ENCODE assay signal across 17 mouse cellular contexts in the genomic region with DNA sequence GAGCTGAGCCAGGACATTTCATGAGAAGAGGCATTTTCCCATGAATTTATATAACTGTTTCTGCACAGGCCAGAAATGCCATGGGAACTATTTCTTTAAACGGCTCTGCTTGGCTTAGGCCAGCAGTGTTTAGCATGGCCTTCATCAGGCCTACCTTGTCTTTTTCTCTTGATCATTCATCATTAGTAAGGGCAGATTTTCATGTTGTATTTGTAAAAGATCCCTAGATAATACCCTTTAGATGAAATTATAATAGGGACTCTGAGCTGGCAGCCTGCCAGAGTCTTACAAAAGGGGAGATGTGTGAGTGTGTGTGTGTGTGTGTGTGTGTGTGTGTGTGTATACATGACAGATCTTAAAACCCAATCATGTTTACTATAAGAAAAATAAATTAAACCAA.
DNase-seq lines count a peak whose midpoint lies in the region; ATAC-seq lines count a peak whose summit lies in the region.
"Had no signal": no experiment of that assay in that cellular context is flagged by ENCODE, and none has a peak within 500 bp of the region (broad histone marks: within the 10 kb centered on the region; RNA-seq: fewer than 3 reads in every experiment).

No protein-coding gene starts in this region.

- H3K4me2 ChIP-seq in forebrain, embryonic 11.5 days (ENCODE audit: low read depth, low read length, severe bottlenecking): no peak overlapping the region
- H3K4me2 ChIP-seq in midbrain, embryonic 14.5 days (ENCODE audit: low read length): no peak overlapping the region
- H3K4me2 ChIP-seq in midbrain, embryonic 11.5 days: no peak overlapping the region
- no peak overlapping the region for H3K4me2 ChIP-seq in forebrain, embryonic 14.5 days (ENCODE audit: low read length)
- no peak overlapping the region for H3K4me2 ChIP-seq in midbrain, embryonic 16.5 days (ENCODE audit: low read length)
- H3K4me2 ChIP-seq in kidney, embryonic 14.5 days (replicated peaks; ENCODE audit: low read depth, low read length): no peak overlapping the region
- H3K4me2 ChIP-seq: heart, embryonic 11.5 days; liver, embryonic 15.5 days had no signal

- ATAC-seq in forebrain, embryonic 11.5 days (replicated peaks; ENCODE audit: low FRiP score): no peak
- peak; percentile 46; the same call in 1 of the 2 replicates for ATAC-seq in midbrain, embryonic 14.5 days (ENCODE audit: low FRiP score, low TSS enrichment)
- ATAC-seq in midbrain, embryonic 11.5 days (ENCODE audit: low FRiP score): no peak
- peak; percentile 26; the same call in 1 of the 2 replicates for ATAC-seq in forebrain, embryonic 14.5 days
- no peak for ATAC-seq in midbrain, embryonic 16.5 days
- ATAC-seq in kidney, embryonic 14.5 days (ENCODE audit: low FRiP score, low TSS enrichment): no peak

- H3K9me3 ChIP-seq in forebrain, embryonic 11.5 days (ENCODE audit: control insufficient read depth, low read length): no peaks in the 10 kb centered on the region
- H3K9me3 ChIP-seq in forebrain, embryonic 10.5 days: no peaks in the 10 kb centered on the region
- H3K9me3 ChIP-seq in midbrain, embryonic 14.5 days (ENCODE audit: control insufficient read depth, low read length): no peaks in the 10 kb centered on the region
- H3K9me3 ChIP-seq in midbrain, embryonic 11.5 days (ENCODE audit: control insufficient read depth, low read length): no peaks in the 10 kb centered on the region
- no peaks in the 10 kb centered on the region for H3K9me3 ChIP-seq in forebrain, embryonic 14.5 days (replicated peaks; ENCODE audit: control insufficient read depth, low read length)
- no peaks in the 10 kb centered on the region for H3K9me3 ChIP-seq in midbrain, embryonic 16.5 days (replicated peaks; ENCODE audit: control insufficient read depth, low read length, poor library complexity, severe bottlenecking)
- no peaks in the 10 kb centered on the region for H3K9me3 ChIP-seq in kidney, embryonic 14.5 days (ENCODE audit: control insufficient read depth, low read length)
- H3K9me3 ChIP-seq: liver, embryonic 15.5 days had no signal

- no peaks in the 10 kb centered on the region for H3K27me3 ChIP-seq in forebrain, embryonic 11.5 days (ENCODE audit: control insufficient read depth, insufficient read depth, low read length)
- H3K27me3 ChIP-seq in forebrain, embryonic 10.5 days (ENCODE audit: poor library complexity, severe bottlenecking): no peaks in the 10 kb centered on the region
- 0 out of 2 replicates have a peak, but pooled peaks cover 3% of the 10 kb centered on the region for H3K27me3 ChIP-seq in midbrain, embryonic 14.5 days (ENCODE audit: control insufficient read depth, insufficient read depth, low read length)
- H3K27me3 ChIP-seq in midbrain, embryonic 11.5 days (ENCODE audit: control insufficient read depth, insufficient read depth, low read length): no peaks in the 10 kb centered on the region
- H3K27me3 ChIP-seq in forebrain, embryonic 14.5 days (replicated peaks; ENCODE audit: control insufficient read depth, insufficient read depth, low read length): no peaks in the 10 kb centered on the region
- no peaks in the 10 kb centered on the region for H3K27me3 ChIP-seq in midbrain, embryonic 16.5 days (ENCODE audit: control insufficient read depth, insufficient read depth, low read depth, low read length)
- H3K27me3 ChIP-seq in kidney, embryonic 14.5 days (ENCODE audit: control insufficient read depth, insufficient read depth, low read length): no peaks in the 10 kb centered on the region
- H3K27me3 ChIP-seq: liver, embryonic 15.5 days had no signal

- H3K36me3 ChIP-seq in forebrain, embryonic 11.5 days (ENCODE audit: control insufficient read depth, insufficient read depth, low read length): no peaks in the 10 kb centered on the region
- H3K36me3 ChIP-seq in forebrain, embryonic 10.5 days (replicated peaks): no peaks in the 10 kb centered on the region
- H3K36me3 ChIP-seq in midbrain, embryonic 14.5 days (ENCODE audit: control insufficient read depth, insufficient read depth, low read length): no peaks in the 10 kb centered on the region
- H3K36me3 ChIP-seq in midbrain, embryonic 11.5 days (ENCODE audit: control insufficient read depth, insufficient read depth, low read length): no peaks in the 10 kb centered on the region
- no peaks in the 10 kb centered on the region for H3K36me3 ChIP-seq in forebrain, embryonic 14.5 days (ENCODE audit: control insufficient read depth, insufficient read depth, low read length)
- no peaks in the 10 kb centered on the region for H3K36me3 ChIP-seq in midbrain, embryonic 16.5 days (ENCODE audit: control insufficient read depth, insufficient read depth, low read length)
- no peaks in the 10 kb centered on the region for H3K36me3 ChIP-seq in kidney, embryonic 14.5 days (ENCODE audit: control insufficient read depth, insufficient read depth, low read length)
- H3K36me3 ChIP-seq: liver, embryonic 15.5 days had no signal

- DNase-seq in forebrain, embryonic 11.5 days (ENCODE audit: low spot score): peak; percentile 56
- DNase-seq in forebrain, embryonic 10.5 days (ENCODE audit: extremely low spot score, low spot score): no peak
- DNase-seq in midbrain, embryonic 14.5 days: peak; percentile 78
- DNase-seq in midbrain, embryonic 11.5 days (ENCODE audit: low spot score, missing footprints): no peak
- peak; percentile 69 for DNase-seq in forebrain, embryonic 14.5 days (ENCODE audit: low spot score)
- no peak for DNase-seq in urinary bladder, postnatal 25 days (ENCODE audit: low spot score)
- DNase-seq: cerebellum, adult 18-20 months; embryo, embryonic 11 days; heart, postnatal 36 days; kidney, adult 18-20 months; left cerebral cortex, postnatal 4 days had no signal

- no peak overlapping the region for H3K9ac ChIP-seq in forebrain, embryonic 11.5 days (ENCODE audit: low read length)
- no peak overlapping the region for H3K9ac ChIP-seq in midbrain, embryonic 14.5 days (replicated peaks; ENCODE audit: low read length)
- H3K9ac ChIP-seq in midbrain, embryonic 11.5 days (ENCODE audit: low read length): no peak overlapping the region
- H3K9ac ChIP-seq in forebrain, embryonic 14.5 days (ENCODE audit: low read length): no peak overlapping the region
- no peak overlapping the region for H3K9ac ChIP-seq in midbrain, embryonic 16.5 days (ENCODE audit: low read depth, low read length)
- no peak overlapping the region for H3K9ac ChIP-seq in kidney, embryonic 14.5 days (ENCODE audit: low read depth, low read length)
- H3K9ac ChIP-seq: liver, embryonic 15.5 days had no signal

- WGBS in forebrain, embryonic 11.5 days: 40% methylated on average over 1 of the region's 1 CpGs
- 75% methylated on average over 1 of the region's 1 CpGs for WGBS in forebrain, embryonic 10.5 days
- WGBS in midbrain, embryonic 14.5 days: 6% methylated on average over 1 of the region's 1 CpGs
- WGBS in midbrain, embryonic 11.5 days: 50% methylated on average over 1 of the region's 1 CpGs
- 6% methylated on average over 1 of the region's 1 CpGs for WGBS in forebrain, embryonic 14.5 days
- WGBS in midbrain, embryonic 16.5 days: 9% methylated on average over 1 of the region's 1 CpGs
- 41% methylated on average over 1 of the region's 1 CpGs for WGBS in kidney, embryonic 14.5 days

- peaks cover 5% of the 10 kb centered on the region; the same call in 1 of the 2 replicates for H3K4me1 ChIP-seq in forebrain, embryonic 11.5 days (replicated peaks; ENCODE audit: control insufficient read depth, insufficient read depth, low read length)
- peaks cover 30% of the 10 kb centered on the region for H3K4me1 ChIP-seq in forebrain, embryonic 10.5 days
- peaks cover 20% of the 10 kb centered on the region for H3K4me1 ChIP-seq in midbrain, embryonic 14.5 days (ENCODE audit: control insufficient read depth, insufficient read depth, low read length)
- H3K4me1 ChIP-seq in midbrain, embryonic 11.5 days (ENCODE audit: control insufficient read depth, insufficient read depth, low read length): no peaks in the 10 kb centered on the region
- peaks cover 16% of the 10 kb centered on the region for H3K4me1 ChIP-seq in forebrain, embryonic 14.5 days (ENCODE audit: control insufficient read depth, insufficient read depth, low read length)
- H3K4me1 ChIP-seq in midbrain, embryonic 16.5 days (ENCODE audit: control insufficient read depth, insufficient read depth, low read length): peaks cover 17% of the 10 kb centered on the region
- peaks cover 4% of the 10 kb centered on the region; the same call in 1 of the 2 replicates for H3K4me1 ChIP-seq in kidney, embryonic 14.5 days (ENCODE audit: control insufficient read depth, insufficient read depth, low read length)
- H3K4me1 ChIP-seq: liver, embryonic 15.5 days had no signal

- no peak overlapping the region for H3K4me3 ChIP-seq in forebrain, embryonic 11.5 days (ENCODE audit: low read depth, low read length)
- H3K4me3 ChIP-seq in forebrain, embryonic 10.5 days: no peak overlapping the region
- H3K4me3 ChIP-seq in midbrain, embryonic 14.5 days (replicated peaks; ENCODE audit: low read depth, low read length): no peak overlapping the region
- H3K4me3 ChIP-seq in midbrain, embryonic 11.5 days (ENCODE audit: low read depth, low read length): no peak overlapping the region
- no peak overlapping the region for H3K4me3 ChIP-seq in forebrain, embryonic 14.5 days (ENCODE audit: low read depth, low read length)
- no peak overlapping the region for H3K4me3 ChIP-seq in midbrain, embryonic 16.5 days (ENCODE audit: low read depth, low read length)
- no peak overlapping the region for H3K4me3 ChIP-seq in kidney, embryonic 14.5 days (ENCODE audit: low read length)
- H3K4me3 ChIP-seq: erythroblast, embryonic 14.5 days; liver, embryonic 15.5 days had no signal

- H3K27ac ChIP-seq in forebrain, embryonic 11.5 days (ENCODE audit: low read depth, low read length): no peak overlapping the region
- no peak overlapping the region for H3K27ac ChIP-seq in forebrain, embryonic 10.5 days
- no peak overlapping the region; the same call in 1 of the 2 replicates for H3K27ac ChIP-seq in midbrain, embryonic 14.5 days (replicated peaks; ENCODE audit: low read depth, low read length)
- no peak overlapping the region for H3K27ac ChIP-seq in midbrain, embryonic 11.5 days (ENCODE audit: low read depth, low read length)
- peak overlapping the region; percentile 28; the same call in 1 of the 2 replicates for H3K27ac ChIP-seq in forebrain, embryonic 14.5 days (ENCODE audit: low read depth, low read length)
- H3K27ac ChIP-seq in midbrain, embryonic 16.5 days (ENCODE audit: low read length): peak overlapping the region; percentile 36; the same call in 1 of the 2 replicates
- no peak overlapping the region for H3K27ac ChIP-seq in kidney, embryonic 14.5 days (ENCODE audit: low read depth, low read length)
- H3K27ac ChIP-seq: liver, embryonic 15.5 days; macrophage had no signal

Comparison
In these comparisons a context has a peak if more than half of its experiments do, and no peak if none do; other contexts are left out.
1. ATAC-seq: peak in midbrain, embryonic 14.5 days (single experiment) and forebrain, embryonic 14.5 days (single experiment); none in forebrain, embryonic 11.5 days (single experiment), midbrain, embryonic 11.5 days (single experiment), midbrain, embryonic 16.5 days (single experiment) and kidney, embryonic 14.5 days (single experiment).
2. DNase-seq: peak in forebrain, embryonic 11.5 days (single experiment), midbrain, embryonic 14.5 days (single experiment) and forebrain, embryonic 14.5 days (single experiment); none in forebrain, embryonic 10.5 days (single experiment), midbrain, embryonic 11.5 days (single experiment) and urinary bladder, postnatal 25 days (single experiment).
3. H3K27ac ChIP-seq: peak in forebrain, embryonic 14.5 days (single experiment) and midbrain, embryonic 16.5 days (single experiment); none in forebrain, embryonic 11.5 days (single experiment), forebrain, embryonic 10.5 days (single experiment), midbrain, embryonic 14.5 days (single experiment), midbrain, embryonic 11.5 days (single experiment) and kidney, embryonic 14.5 days (single experiment).